Mouse (Mus musculus): ENCODE data around the gene Slc26a6. TPM values are rescaled to one million over a fixed set of nuclear protein-coding genes. Genes with fewer than 3 reads are reported as not detected.

Slc26a6 gene
- total RNA-seq, 2 experiments from 2014 or later: 9.8 to 11.2 TPM

GRCm38 (mm10) chr9:108953081-108953636 is 100.1 kb downstream of the Slc26a6 start, which contains the start of gene Col7a1:
Gene Col7a1, plus strand, starts transcription at chr9:108953586.
- no peak for DNase-seq (ENCODE audit: low spot score in 2 of 2)

GRCm38 (mm10) chr9:108955241-108955640 is 102.2 kb downstream of the Slc26a6 start:
- DNase-seq (ENCODE audit: low spot score in 2 of 2): no peak

GRCm38 (mm10) chr9:108955846-108956245 is 102.8 kb downstream of the Slc26a6 start:
- no peak for DNase-seq (ENCODE audit: low spot score in 2 of 2)

Small RNA genes lying within 50 kb of the gene (microRNA-seq; reads per million reads assigned to microRNA genes)
- gene Gm23156: not detected

Other genes with a start within 250 kb of the Slc26a6 start
- gene Arih2, start 203.9 kb upstream of the Slc26a6 start, total RNA-seq (2021): 10 to 100 TPM; 58.2 to 68.8 TPM
- 10 to 100 TPM; 68.4 to 75.8 TPM for gene Slc25a20, start 191.2 kb upstream of the Slc26a6 start, total RNA-seq (2021)
- 100 to 1,000 TPM; 103 to 104 TPM for gene Prkar2a, start 164.0 kb upstream of the Slc26a6 start, total RNA-seq (2021)
- 10 to 100 TPM; 43.7 to 44.3 TPM for gene Ip6k2, start 69.5 kb upstream of the Slc26a6 start, total RNA-seq (2021)
- gene Nckipsd, start 44.9 kb upstream of the Slc26a6 start, total RNA-seq (2021): 1 to 10 TPM; 6.6 to 9.2 TPM
- gene Celsr3, start 27.0 kb upstream of the Slc26a6 start, total RNA-seq (2021): under 1 TPM; 0.22 to 0.31 TPM
- not detected for gene Tmem89, start 61.3 kb downstream of the Slc26a6 start, total RNA-seq (2021)
- 100 to 1,000 TPM; 612 to 624 TPM for gene Uqcrc1, start 83.3 kb downstream of the Slc26a6 start, total RNA-seq (2021)
- gene Col7a1, start 100.3 kb downstream of the Slc26a6 start, total RNA-seq (2021): 10 to 100 TPM; 16.0 to 16.4 TPM
- gene Ucn2, start 132.7 kb downstream of the Slc26a6 start, total RNA-seq (2021): 1 to 10 TPM; 2.9 to 3.8 TPM
- gene Pfkfb4, start 138.5 kb downstream of the Slc26a6 start, total RNA-seq (2021): 10 to 100 TPM; 17.2 to 21.4 TPM
- 10 to 100 TPM; 50.6 to 54.3 TPM for gene Shisa5, start 185.3 kb downstream of the Slc26a6 start, total RNA-seq (2021)
- 10 to 100 TPM; 10.3 to 12.0 TPM for gene Trex1, start 206.5 kb downstream of the Slc26a6 start, total RNA-seq (2021)
- 10 to 100 TPM; 10.4 to 13.5 TPM for gene Atrip, start 220.8 kb downstream of the Slc26a6 start, total RNA-seq (2021)
- 1 to 10 TPM; 8.6 to 9.1 TPM for gene Ccdc51, start 229.2 kb downstream of the Slc26a6 start, total RNA-seq (2021)
- gene Tma7, start 229.3 kb downstream of the Slc26a6 start, total RNA-seq (2021): 100 to 1,000 TPM; 186 to 241 TPM
- 1 to 10 TPM; 8.4 to 9.8 TPM for gene Plxnb1, start 242.1 kb downstream of the Slc26a6 start, total RNA-seq (2021)